Mouse (Mus musculus) A20 (cell line): Measurements from ENCODE around the gene Mob1a.

Source experiments
- DNase-seq: peaks from one replicate; pipeline ENCODE4 v3.0.0-alpha.2; 2011; ENCODE audit warnings: low read depth, low spot score

Gene Mob1a

DNA sequence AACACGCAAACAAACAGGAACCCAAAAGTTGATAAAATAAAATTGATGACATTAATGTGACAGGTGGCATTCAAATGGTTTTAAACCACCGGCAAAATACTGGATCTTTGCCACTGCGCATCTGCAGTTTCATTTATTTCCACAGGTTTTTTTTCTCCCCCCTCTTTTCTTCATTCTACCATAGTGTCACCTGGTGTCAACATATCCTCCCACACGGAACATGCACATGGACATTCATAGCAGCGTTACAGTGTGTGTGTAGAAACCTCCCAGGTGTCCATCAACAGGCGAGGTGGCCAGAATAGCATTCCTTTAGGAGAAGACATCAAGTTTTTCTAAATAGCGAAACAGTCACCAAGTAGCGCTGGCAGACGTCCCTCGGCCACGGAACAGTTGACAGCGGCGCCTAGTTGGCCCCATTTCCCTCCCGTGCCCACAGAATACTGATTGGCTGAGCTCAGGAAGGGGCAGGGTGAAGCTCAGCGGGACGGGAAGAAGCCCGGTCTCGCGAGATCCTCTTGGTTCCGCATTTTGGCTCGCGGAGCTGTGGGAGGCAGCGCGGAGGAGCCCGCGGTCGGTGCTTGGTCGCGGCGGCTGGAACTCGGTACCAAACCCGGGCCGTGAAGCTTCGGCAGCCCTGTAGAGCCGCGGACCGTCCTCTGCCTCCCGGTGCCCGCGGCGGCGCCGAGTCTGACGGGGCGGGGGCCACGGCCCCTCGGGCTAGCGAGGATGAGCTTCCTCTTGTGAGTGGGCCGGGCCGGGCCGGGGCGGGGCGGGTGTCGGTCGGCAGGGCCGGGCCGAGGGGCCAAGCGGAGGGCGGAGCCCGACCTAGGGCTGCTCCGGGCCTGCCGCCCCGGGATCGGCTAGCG is at the start of gene Mob1a, which contains the start of gene Mthfd2:
Gene Mob1a, plus strand, starts transcription at position 492 of the 869 bp plus-strand sequence.
Gene Mthfd2, minus strand, starts transcription at position 384 of the 869 bp plus-strand sequence.
- DNase-seq: peak; percentile 92

GRCm38 (mm10) chr6:83277151-83277550 is 48.7 kb upstream of the Mob1a start:
- no peak for DNase-seq

- DNase-seq: peak; percentile 49
Observed at GRCm38 (mm10) chr6:83278881-83279280, 46.9 kb upstream of the Mob1a start.

DNA sequence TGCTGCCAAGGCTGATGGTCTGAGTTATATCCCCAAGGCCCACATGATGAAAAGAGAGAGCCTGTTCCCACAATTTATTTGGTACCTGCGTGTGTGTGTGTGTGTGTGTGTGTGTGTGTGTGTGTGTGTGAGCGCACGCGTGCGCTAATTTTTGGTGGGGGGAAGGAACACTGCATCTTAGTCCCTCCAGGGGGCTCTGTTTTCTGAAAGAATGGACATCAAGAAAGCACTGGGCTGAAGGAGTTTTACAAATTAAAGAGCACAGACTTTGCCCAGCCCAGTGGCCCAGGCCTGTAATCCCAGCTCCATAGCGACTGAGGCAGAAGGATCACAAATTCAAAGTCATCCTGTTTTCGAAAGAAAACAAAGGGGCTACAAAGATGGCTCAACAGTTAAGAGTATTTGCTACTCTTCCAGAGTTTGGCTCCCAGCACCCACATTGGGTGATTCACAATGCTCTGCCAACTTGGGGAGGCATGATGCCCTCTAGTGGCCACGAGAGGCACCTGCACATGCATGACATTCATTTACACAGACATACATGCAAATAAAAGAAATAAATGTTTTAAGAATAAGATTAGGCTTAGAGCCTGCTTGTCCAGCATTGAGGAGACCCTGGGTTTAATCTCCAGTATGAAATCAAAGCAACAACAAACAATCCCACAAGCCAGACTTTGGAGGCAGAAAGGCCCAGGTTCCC is 45.4 kb upstream of the Mob1a start:
- peak; percentile 33 for DNase-seq

GRCm38 (mm10) chr6:83300447-83301229 is 25.2 kb upstream of the Mob1a start:
- no peak for DNase-seq

GRCm38 (mm10) chr6:83301294-83301693 is 24.5 kb upstream of the Mob1a start:
- DNase-seq: no peak

- DNase-seq: no peak
Observed at GRCm38 (mm10) chr6:83302264-83302663, 23.6 kb upstream of the Mob1a start.

- no peak for DNase-seq
Observed at GRCm38 (mm10) chr6:83309017-83309416, 16.8 kb upstream of the Mob1a start.

- DNase-seq: no peak
Observed at GRCm38 (mm10) chr6:83311206-83311605, 14.6 kb upstream of the Mob1a start.

GRCm38 (mm10) chr6:83312021-83312420 is 13.8 kb upstream of the Mob1a start:
- DNase-seq: no peak

GRCm38 (mm10) chr6:83312514-83312913 is 13.3 kb upstream of the Mob1a start:
- no peak for DNase-seq

- DNase-seq: no peak
Observed at GRCm38 (mm10) chr6:83315293-83315692, 10.5 kb upstream of the Mob1a start.

DNA sequence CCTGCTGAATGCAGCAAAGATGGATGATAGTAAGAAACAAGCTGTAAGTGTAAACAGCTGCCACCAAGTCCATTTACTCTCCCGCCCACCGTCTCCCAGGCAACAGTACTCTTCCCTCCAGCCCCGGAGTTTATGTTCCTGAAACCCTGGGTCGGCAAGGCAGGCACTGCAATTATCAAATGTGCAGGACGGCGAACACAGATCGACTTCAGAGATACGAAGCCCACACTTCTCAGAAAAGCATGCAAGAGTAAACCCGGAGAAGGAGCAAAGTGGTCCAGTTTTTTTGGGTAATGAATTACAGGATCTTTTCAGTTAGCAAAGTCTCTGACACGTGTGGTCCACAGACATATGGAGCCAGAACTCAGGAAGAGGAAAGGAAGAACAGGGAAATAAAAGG is 9.8 kb upstream of the Mob1a start:
- DNase-seq: peak; percentile 37

GRCm38 (mm10) chr6:83317108-83317741 is 8.6 kb upstream of the Mob1a start:
- DNase-seq: peak; percentile 86

DNA sequence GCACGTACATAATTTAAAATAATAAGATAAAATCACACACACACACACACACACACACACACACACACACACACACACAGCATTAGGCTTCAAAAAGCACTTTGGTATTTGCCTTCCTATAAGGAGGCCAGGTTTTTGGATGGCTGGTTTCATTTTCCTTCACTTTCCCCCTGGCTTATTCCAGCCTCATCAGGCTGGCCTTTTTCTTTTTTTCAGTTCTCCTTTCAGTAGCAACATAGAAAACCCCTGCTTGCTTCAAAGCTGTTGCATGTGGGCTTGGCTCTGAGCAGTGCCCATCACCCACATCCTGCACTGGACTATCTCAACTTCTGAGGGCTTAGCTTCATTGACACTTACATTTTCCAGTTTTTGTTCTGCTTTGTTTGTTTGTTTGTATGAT is 3.9 kb upstream of the Mob1a start:
- peak; percentile 73 for DNase-seq

- peak; percentile 34 for DNase-seq
Observed at GRCm38 (mm10) chr6:83322794-83323193, 3.0 kb upstream of the Mob1a start.

DNA sequence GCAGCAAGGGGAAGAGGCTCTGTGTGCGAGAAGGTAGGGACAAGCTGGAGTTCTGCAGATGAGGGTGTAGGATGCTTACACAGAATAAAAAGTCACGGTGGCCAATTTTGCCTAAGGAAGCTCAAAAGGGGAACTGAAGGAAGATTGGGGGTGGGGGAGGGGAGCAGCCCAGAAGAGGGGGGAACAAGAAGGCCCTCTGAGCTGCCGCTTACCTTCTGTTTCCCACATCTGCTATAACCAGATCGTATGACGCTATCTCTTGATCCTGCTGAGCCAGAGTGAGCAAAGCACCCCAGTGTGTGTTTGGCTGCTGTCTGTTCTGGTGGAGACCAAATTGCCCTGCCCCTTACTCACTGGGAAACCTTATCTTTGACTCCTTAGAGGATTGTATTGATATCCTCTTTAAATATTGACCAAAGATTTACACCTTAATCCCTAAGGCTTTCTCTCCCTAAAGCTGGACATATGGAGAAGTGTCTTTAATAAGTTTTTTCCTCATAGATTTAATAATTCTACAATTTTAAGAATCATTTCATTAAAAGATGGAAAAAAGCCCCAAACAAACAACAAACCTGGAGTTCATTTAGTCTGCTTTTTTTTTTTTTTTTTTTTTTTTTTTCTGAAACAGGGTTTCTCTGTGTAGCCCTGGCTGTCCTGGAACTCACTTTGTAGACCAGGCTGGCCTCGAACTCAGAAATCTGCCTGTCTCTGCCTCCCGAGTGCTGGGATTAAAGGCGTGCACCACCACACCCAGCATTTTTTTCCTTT is 2.0 kb upstream of the Mob1a start:
- peak; percentile 60 for DNase-seq

DNA sequence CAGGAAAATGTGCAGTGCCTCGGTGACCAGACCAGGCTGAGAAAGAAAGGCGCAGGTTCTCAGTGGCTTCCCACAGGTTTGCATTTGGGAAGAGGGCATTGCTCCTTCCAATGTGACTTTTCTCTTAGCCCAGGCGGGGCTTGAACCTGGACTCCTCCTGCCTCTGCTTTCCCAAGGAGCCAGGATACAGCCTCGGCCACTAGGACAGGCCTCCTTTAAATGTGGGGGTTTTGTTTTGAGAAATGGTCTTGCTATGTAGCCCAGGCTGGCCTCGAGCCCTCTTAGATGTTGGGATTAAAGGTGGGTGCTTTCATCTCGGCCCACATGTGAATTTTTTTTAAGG is 549 bp downstream of the Mob1a start:
- no peak for DNase-seq

DNA sequence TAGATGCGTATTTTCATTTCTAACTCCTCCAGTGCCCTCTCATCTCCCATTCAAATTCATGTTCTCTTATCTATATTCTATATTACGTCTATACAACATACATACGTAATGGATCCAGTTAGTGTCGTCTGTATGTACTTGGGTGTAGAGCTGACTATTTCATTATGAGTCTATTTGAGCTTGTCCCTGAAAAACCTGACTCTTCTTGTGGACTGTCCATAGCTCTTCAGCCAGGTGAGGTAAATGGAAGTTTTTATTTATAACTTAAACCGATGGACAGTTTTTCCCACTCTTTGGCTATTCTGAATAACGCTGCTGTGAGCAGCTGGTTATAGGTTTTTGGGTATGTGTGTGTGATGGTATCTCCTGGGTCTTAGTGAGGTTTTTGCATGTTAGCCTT is 945 bp downstream of the Mob1a start:
- DNase-seq: no peak

DNA sequence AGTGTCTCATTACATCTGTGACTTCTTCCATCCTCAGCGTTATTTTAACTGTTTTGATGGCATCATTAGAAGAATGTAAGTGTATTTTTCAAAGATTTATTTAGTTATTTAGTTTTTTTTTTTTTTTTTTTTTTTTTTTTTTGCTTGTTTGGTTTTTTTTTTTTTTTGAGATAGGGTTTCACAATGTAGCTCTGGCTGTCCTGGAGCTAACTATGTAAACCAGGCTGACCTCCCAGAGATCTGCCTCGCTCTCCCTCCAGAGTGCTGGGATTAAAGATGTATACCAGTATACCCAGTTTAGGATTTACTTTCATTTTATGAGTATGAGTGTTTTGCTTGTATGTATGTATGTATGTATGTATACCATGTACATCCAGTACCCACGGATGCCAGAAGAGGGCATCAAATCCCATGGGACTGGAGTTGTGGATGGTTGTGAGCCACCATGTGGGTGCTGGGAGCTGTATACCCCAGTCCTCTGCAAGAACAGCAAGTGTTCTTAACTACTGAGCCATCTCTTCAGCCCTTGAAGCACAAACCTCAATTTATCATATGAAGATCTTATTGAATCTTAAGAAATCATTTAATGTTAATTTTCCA is 1.9 kb downstream of the Mob1a start:
- no peak for DNase-seq
